Mouse (Mus musculus) ES-Bruce4 (cell line): ENCODE results near the gene Gm43191.

Source experiments
- CTCF ChIP-seq: IDR thresholded peaks from one replicate; pipeline ENCODE4 v1.8.1; 2011; ENCODE audit warnings: low read depth, low read length
- POLR2A ChIP-seq: IDR thresholded peaks from one replicate; pipeline ENCODE4 v1.8.1; 2011; ENCODE audit warnings: low read length; ENCODE audit not compliant: insufficient read depth

- TF ChIP-seq POLR2A = no peak
- no peak for TF ChIP-seq CTCF
Observed at GRCm38 (mm10) chr3:116601005-116601404, 80.1 kb downstream of the Gm43191 start.
